Mouse (Mus musculus) liver, embryonic 14.5 days (tissue): ENCODE results near the gene Il4. TPM values are rescaled to one million over a fixed set of nuclear protein-coding genes. Genes with fewer than 3 reads are reported as not detected.

ENCODE experiments used
- ATAC-seq: fragments of 200-750 bp; cut with Nextera tagmentation; 2 replicates; pipeline ENCODE4 v1.8.0; 2017; ENCODE audit warnings: moderate number of reproducible peaks, mild to moderate bottlenecking, moderate library complexity; ENCODE audit not compliant: insufficient read depth
- DNase-seq, 3 experiments: peaks; one replicate each; pipeline ENCODE4 v3.0.0-alpha.2; 2012 to 2013; ENCODE audit warnings: low read depth in 3 of 3, low spot score in 3 of 3
- H3K27ac ChIP-seq: fragments of 300-500 bp; sonication (generic); 2 replicates; pipeline ENCODE4 v1.5.1; 2014; ENCODE audit warnings: moderate library complexity, mild to moderate bottlenecking, control low read depth, inconsistent platforms
- H3K27me3 ChIP-seq: fragments of 300-500 bp; sonication (generic); 2 replicates; pipeline ENCODE4 v1.6.1; 2014; ENCODE audit warnings: mild to moderate bottlenecking, low read length, moderate library complexity; ENCODE audit not compliant: control insufficient read depth, insufficient read depth
- H3K36me3 ChIP-seq: fragments of 300-500 bp; sonication (generic); replicated peaks from 2 replicates; pipeline ENCODE4 v1.6.1; 2014; ENCODE audit warnings: low read depth; ENCODE audit not compliant: control insufficient read depth, insufficient read depth
- H3K4me1 ChIP-seq, 2 experiments: fragments of 200-500 bp in 1 of 2; fragments of 300-500 bp in 1 of 2; sonication (generic) in 1 of 2; replicated peaks; 2 replicates each; pipeline ENCODE4 v1.6.1; 2012 to 2014; ENCODE audit warnings: antibody characterized with exemption in 1 of 2, inconsistent platforms in 1 of 2, low read length in 1 of 2; ENCODE audit not compliant: control insufficient read depth in 2 of 2, insufficient read depth in 2 of 2
- H3K4me2 ChIP-seq: fragments of 300-500 bp; sonication (generic); 2 replicates; pipeline ENCODE4 v1.6.1; 2014; ENCODE audit warnings: low read depth, mild to moderate bottlenecking, control low read depth, moderate library complexity
- H3K4me3 ChIP-seq, 2 experiments: fragments of 200-500 bp in 1 of 2; fragments of 300-500 bp in 1 of 2; sonication (generic) in 1 of 2; 2 replicates each; pipeline ENCODE4 v1.5.1; 2012 to 2014; ENCODE audit warnings: low read depth in 2 of 2, low read length in 2 of 2, mild to moderate bottlenecking in 2 of 2, control low read depth in 1 of 2, inconsistent platforms in 1 of 2, moderate library complexity in 1 of 2; ENCODE audit not compliant: insufficient read depth in 1 of 2
- H3K9ac ChIP-seq: fragments of 300-500 bp; sonication (generic); replicated peaks from 2 replicates; pipeline ENCODE4 v1.6.1; 2014; ENCODE audit warnings: mild to moderate bottlenecking, control low read depth, moderate library complexity
- H3K9me3 ChIP-seq: fragments of 300-500 bp; sonication (generic); 2 replicates; pipeline ENCODE4 v1.6.1; 2016; ENCODE audit warnings: low read length, mixed read lengths; ENCODE audit not compliant: control insufficient read depth
- CTCF ChIP-seq: IDR thresholded peaks from 2 replicates; pipeline ENCODE4 v1.5.1; 2016; ENCODE audit warnings: antibody characterized with exemption, low read depth, control low read depth
- EP300 ChIP-seq: IDR thresholded peaks from 2 replicates; pipeline ENCODE4 v1.6.1; 2016; ENCODE audit warnings: antibody characterized with exemption, low read depth
- WGBS: fragments of 180-500 bp; shearing (Covaris S2); extraction: QIAGEN DNeasy Blood & Tissue Kit; methylation state at CpG from one replicate; pipeline ENCODE4 v1.1.7; 2014; ENCODE audit not compliant: insufficient replicate concordance; 5-methylcytosine and 5-hydroxymethylcytosine counted together
- polyA plus RNA-seq, 2 experiments: library from polyadenylated mRNA; depleted of rRNA in 1 of 2; stranded (reverse) in 1 of 2; unstranded in 1 of 2; fragments of >200 nt; fragmentation: Nextera tagmentation in 1 of 2; extraction: Ambion mirVana in 1 of 2; gene quantifications; 2 replicates each; pipeline versions ENCODE4 v1.2.1 to v1.2.3; 2012 to 2014

Il4 gene
- polyA plus RNA-seq, 2 experiments = 0.26 to 0.61 TPM

- Histone ChIP-seq H3K36me3 (no peaks in the 10 kb centered on the region), H3K9me3 (no peaks in the 10 kb centered on the region), H3K9ac (peak overlapping the region; percentile 31; the same call in 1 of the 2 replicates), H3K4me3 (peak overlapping the region; percentile 17 to 30; a peak in 3 of 4 replicates), H3K4me1 (peaks cover 0 to 3% of the 10 kb centered on the region in 2 experiments; a peak in 2 of 4 replicates), H3K4me2 (peak overlapping the region; percentile 60), H3K27ac (no peak overlapping the region), H3K27me3 (no peaks in the 10 kb centered on the region)
- DNase-seq = peak; percentile 41 to 60 (median 47)
- ATAC-seq = peak; percentile 52; the same call in 1 of the 2 replicates
- WGBS = 15% methylated on average over 15 of the region's 15 CpGs
- TF ChIP-seq EP300 (no peak), CTCF (peak; percentile 97)
Observed at GRCm38 (mm10) chr11:53590368-53590768, 28.1 kb downstream of the Il4 start.

GRCm38 (mm10) chr11:53588279-53588678, 30.2 kb downstream of the Il4 start:
- no peak for DNase-seq

GRCm38 (mm10) chr11:53585510-53585909, 33.0 kb downstream of the Il4 start:
- H3K9me3 ChIP-seq = no peaks in the 10 kb centered on the region
- ATAC-seq (no peak), DNase-seq (no peak)
- H3K27me3 ChIP-seq = no peaks in the 10 kb centered on the region
- H3K4me1 ChIP-seq = peaks cover 0 to 2% of the 10 kb centered on the region in 2 experiments; a peak in 3 of 4 replicates
- no peaks in the 10 kb centered on the region; the same call in 1 of the 2 replicates for H3K36me3 ChIP-seq
- H3K4me2 ChIP-seq = no peak overlapping the region
- 69% methylated on average over 6 of the region's 6 CpGs for WGBS
- H3K4me3 ChIP-seq = no peak overlapping the region
- no peak overlapping the region; the same call in 1 of the 2 replicates for H3K27ac ChIP-seq
- TF ChIP-seq CTCF = no peak
- no peak for TF ChIP-seq EP300
- H3K9ac ChIP-seq = no peak overlapping the region

More at GRCm38 (mm10) chr11:53588279-53588678, 30.2 kb downstream of the Il4 start:
- no peak overlapping the region for H3K9ac ChIP-seq
- WGBS = 73% methylated on average over 8 of the region's 8 CpGs
- peaks cover 0 to 3% of the 10 kb centered on the region in 2 experiments; a peak in 3 of 4 replicates for H3K4me1 ChIP-seq
- no peaks in the 10 kb centered on the region; the same call in 1 of the 2 replicates for H3K36me3 ChIP-seq
- no peaks in the 10 kb centered on the region for H3K27me3 ChIP-seq
- H3K4me2 ChIP-seq = no peak overlapping the region
- no peak for ATAC-seq
- H3K9me3 ChIP-seq = no peaks in the 10 kb centered on the region
- no peak overlapping the region for H3K4me3 ChIP-seq
- H3K27ac ChIP-seq = no peak overlapping the region
- TF ChIP-seq EP300 (no peak), CTCF (no peak)

GRCm38 (mm10) chr11:53584849-53585248, 33.6 kb downstream of the Il4 start:
- H3K27ac ChIP-seq = no peak overlapping the region
- ATAC-seq = no peak
- no peak overlapping the region for H3K4me2 ChIP-seq
- no peaks in the 10 kb centered on the region; a peak in 1 of 4 replicates for H3K4me1 ChIP-seq
- H3K9ac ChIP-seq = no peak overlapping the region
- 46% methylated on average over 3 of the region's 3 CpGs for WGBS
- H3K27me3 ChIP-seq = no peaks in the 10 kb centered on the region
- no peaks in the 10 kb centered on the region for H3K9me3 ChIP-seq
- H3K36me3 ChIP-seq = no peaks in the 10 kb centered on the region; the same call in 1 of the 2 replicates
- TF ChIP-seq EP300 (no peak), CTCF (peak; percentile 78)
- H3K4me3 ChIP-seq = no peak overlapping the region
- DNase-seq = peak in 1 of 3 experiments; percentile 22

GRCm38 (mm10) chr11:53583151-53583550, 35.3 kb downstream of the Il4 start:
- Histone ChIP-seq H3K36me3 (no peaks in the 10 kb centered on the region; the same call in 1 of the 2 replicates), H3K27ac (no peak overlapping the region), H3K9ac (no peak overlapping the region), H3K27me3 (no peaks in the 10 kb centered on the region), H3K4me2 (no peak overlapping the region), H3K4me1 (no peaks in the 10 kb centered on the region; a peak in 1 of 4 replicates), H3K4me3 (no peak overlapping the region), H3K9me3 (no peaks in the 10 kb centered on the region)
- WGBS = 79% methylated on average over 10 of the region's 10 CpGs
- TF ChIP-seq CTCF = peak; percentile 43
- TF ChIP-seq EP300 = no peak
- DNase-seq (no peak), ATAC-seq (no peak)
